Mouse (Mus musculus) lung, postnatal 0 days (tissue): ENCODE data around the gene Tex12.

ENCODE experiments used
- CTCF ChIP-seq: IDR thresholded peaks from 2 replicates; pipeline ENCODE4 v1.5.1; 2016; ENCODE audit warnings: antibody characterized with exemption, mild to moderate bottlenecking
- EP300 ChIP-seq: IDR thresholded peaks from 2 replicates; pipeline ENCODE4 v1.6.1; 2016; ENCODE audit warnings: antibody characterized with exemption, mild to moderate bottlenecking, control low read depth

GRCm38 (mm10) chr9:50565940-50566339 is 4.8 kb upstream of the Tex12 start:
- no peak for TF ChIP-seq CTCF
- no peak for TF ChIP-seq EP300
